Mouse (Mus musculus) neural tube, embryonic 15.5 days (tissue): ENCODE measurements around the gene Sod1. TPM values are rescaled to one million over a fixed set of nuclear protein-coding genes. Genes with fewer than 3 reads are reported as not detected.

Source experiments
- ATAC-seq: fragments of 200-750 bp; cut with Nextera tagmentation; 2 replicates; pipeline ENCODE4 v1.8.0; 2017; ENCODE audit warnings: mild to moderate bottlenecking, moderate TSS enrichment, moderate library complexity; ENCODE audit not compliant: low FRiP score
- H3K27ac ChIP-seq: fragments of 300-500 bp; sonication (generic); replicated peaks from 2 replicates; pipeline ENCODE4 v1.5.1; 2015; ENCODE audit warnings: mild to moderate bottlenecking, inconsistent platforms
- H3K27me3 ChIP-seq: fragments of 300-500 bp; sonication (generic); replicated peaks from 2 replicates; pipeline ENCODE4 v1.6.1; 2015; ENCODE audit warnings: inconsistent platforms
- H3K36me3 ChIP-seq: fragments of 300-500 bp; sonication (generic); 2 replicates; pipeline ENCODE4 v1.6.1; 2015; ENCODE audit warnings: inconsistent platforms
- H3K4me1 ChIP-seq: fragments of 300-500 bp; sonication (generic); 2 replicates; pipeline ENCODE4 v1.6.1; 2015; ENCODE audit warnings: inconsistent platforms
- H3K4me2 ChIP-seq: fragments of 300-500 bp; sonication (generic); 2 replicates; pipeline ENCODE4 v1.6.1; 2015; ENCODE audit warnings: inconsistent platforms, mild to moderate bottlenecking, moderate library complexity
- H3K4me3 ChIP-seq: fragments of 300-500 bp; sonication (generic); replicated peaks from 2 replicates; pipeline ENCODE4 v1.5.1; 2015; ENCODE audit warnings: mild to moderate bottlenecking, inconsistent platforms
- H3K9ac ChIP-seq: fragments of 300-500 bp; sonication (generic); replicated peaks from 2 replicates; pipeline ENCODE4 v1.6.1; 2015; ENCODE audit warnings: mild to moderate bottlenecking, inconsistent platforms
- H3K9me3 ChIP-seq: fragments of 300-500 bp; sonication (generic); replicated peaks from 2 replicates; pipeline ENCODE4 v1.6.1; 2016; ENCODE audit warnings: inconsistent platforms
- WGBS: fragments of 180-500 bp; shearing (Covaris S2); methylation state at CpG from one replicate; pipeline ENCODE4 v1.1.7; 2015; ENCODE audit warnings: mixed read lengths; 5-methylcytosine and 5-hydroxymethylcytosine counted together
- polyA plus RNA-seq: library from polyadenylated mRNA; unstranded; fragments of >200 nt; fragmentation: Nextera tagmentation; extraction: Ambion mirVana; gene quantifications from 2 replicates; pipeline ENCODE4 v1.2.1, GENCODE M21; 2015

Gene Sod1
- polyA plus RNA-seq, 1 experiment from 2014 or later = 998 TPM

- no peak overlapping the region for H3K4me3 ChIP-seq
- no peaks in the 10 kb centered on the region for H3K4me1 ChIP-seq
- H3K27me3 ChIP-seq = no peaks in the 10 kb centered on the region
- no peak overlapping the region for H3K4me2 ChIP-seq
- no peaks in the 10 kb centered on the region for H3K9me3 ChIP-seq
- no peak for ATAC-seq
- 100% methylated on average over 2 of the region's 2 CpGs for WGBS
- H3K9ac ChIP-seq = no peak overlapping the region
- no peak overlapping the region for H3K27ac ChIP-seq
- peaks cover 38% of the 10 kb centered on the region for H3K36me3 ChIP-seq
Observed at GRCm38 (mm10) chr16:90261791-90262190, 41.2 kb downstream of the Sod1 start.

GRCm38 (mm10) chr16:90264021-90264420 lies 43.5 kb downstream of the Sod1 start:
- no peak for ATAC-seq
- no peaks in the 10 kb centered on the region for H3K27me3 ChIP-seq
- no peaks in the 10 kb centered on the region for H3K9me3 ChIP-seq
- peaks cover 20% of the 10 kb centered on the region for H3K36me3 ChIP-seq
- 87% methylated on average over 5 of the region's 5 CpGs for WGBS
- H3K4me3 ChIP-seq = no peak overlapping the region
- no peak overlapping the region for H3K27ac ChIP-seq
- H3K4me2 ChIP-seq = no peak overlapping the region
- H3K4me1 ChIP-seq = no peaks in the 10 kb centered on the region
- H3K9ac ChIP-seq = no peak overlapping the region

GRCm38 (mm10) chr16:90265106-90265505 lies 44.6 kb downstream of the Sod1 start:
- no peaks in the 10 kb centered on the region for H3K4me1 ChIP-seq
- no peak overlapping the region for H3K9ac ChIP-seq
- H3K27me3 ChIP-seq = no peaks in the 10 kb centered on the region
- no peak overlapping the region for H3K27ac ChIP-seq
- no peaks in the 10 kb centered on the region for H3K9me3 ChIP-seq
- 90% methylated on average over 1 of the region's 1 CpGs for WGBS
- H3K4me3 ChIP-seq = no peak overlapping the region
- no peak overlapping the region for H3K4me2 ChIP-seq
- ATAC-seq = no peak
- H3K36me3 ChIP-seq = peaks cover 10% of the 10 kb centered on the region; the same call in 1 of the 2 replicates

GRCm38 (mm10) chr16:90266581-90266980 lies 46.0 kb downstream of the Sod1 start:
- ATAC-seq = no peak
- WGBS = 29% methylated on average over 1 of the region's 1 CpGs
- H3K9ac ChIP-seq = no peak overlapping the region
- H3K27me3 ChIP-seq = no peaks in the 10 kb centered on the region
- no peak overlapping the region for H3K4me2 ChIP-seq
- H3K9me3 ChIP-seq = no peaks in the 10 kb centered on the region
- H3K27ac ChIP-seq = no peak overlapping the region
- H3K4me3 ChIP-seq = no peak overlapping the region
- no peaks in the 10 kb centered on the region for H3K4me1 ChIP-seq
- peaks cover 3% of the 10 kb centered on the region; the same call in 1 of the 2 replicates for H3K36me3 ChIP-seq

- Histone ChIP-seq H3K36me3 (no peaks in the 10 kb centered on the region), H3K4me2 (no peak overlapping the region), H3K9ac (no peak overlapping the region), H3K27me3 (no peaks in the 10 kb centered on the region), H3K4me3 (no peak overlapping the region), H3K27ac (no peak overlapping the region), H3K4me1 (peaks cover 22% of the 10 kb centered on the region), H3K9me3 (no peaks in the 10 kb centered on the region)
- ATAC-seq = no peak
- 83% methylated on average over 6 of the region's 6 CpGs for WGBS
Observed at GRCm38 (mm10) chr16:90275521-90275920, 55.0 kb downstream of the Sod1 start.

Other genes starting within 250 kb of the Sod1 start
- gene Tiam1, start 77.0 kb upstream of the Sod1 start, polyA plus RNA-seq = 15.0 and 23.6 TPM in 2 replicates
- gene Scaf4, start 63.7 kb downstream of the Sod1 start, polyA plus RNA-seq = 24.6 and 25.8 TPM in 2 replicates
- gene Hunk, start 165.3 kb downstream of the Sod1 start, polyA plus RNA-seq = 5.1 and 6.1 TPM in 2 replicates